Mouse (Mus musculus): ENCODE results near the gene Pcsk7.

Gene Pcsk7

DNA sequence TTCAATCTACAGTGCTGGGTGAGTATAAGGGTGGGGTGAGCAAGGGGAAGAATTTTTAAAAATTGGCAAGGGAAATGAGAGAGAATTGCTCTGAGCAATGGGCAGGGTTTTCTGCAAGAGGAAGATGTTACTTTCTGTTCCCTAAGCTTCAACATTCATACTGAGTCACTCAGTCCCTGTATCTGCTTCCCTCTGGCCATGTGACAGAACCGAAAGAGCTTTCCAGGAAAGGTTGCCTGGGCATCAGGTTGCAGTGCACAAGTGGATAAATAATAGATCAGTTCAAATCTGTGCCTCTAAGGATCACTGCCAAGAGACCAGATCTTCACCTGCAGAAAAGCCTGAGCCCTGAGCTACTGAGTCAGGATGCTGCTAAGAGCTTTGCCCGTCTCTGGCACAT, 55.6 kb downstream of the Pcsk7 start:
- DNase-seq (ENCODE audit: low read depth): no peak

DNA sequence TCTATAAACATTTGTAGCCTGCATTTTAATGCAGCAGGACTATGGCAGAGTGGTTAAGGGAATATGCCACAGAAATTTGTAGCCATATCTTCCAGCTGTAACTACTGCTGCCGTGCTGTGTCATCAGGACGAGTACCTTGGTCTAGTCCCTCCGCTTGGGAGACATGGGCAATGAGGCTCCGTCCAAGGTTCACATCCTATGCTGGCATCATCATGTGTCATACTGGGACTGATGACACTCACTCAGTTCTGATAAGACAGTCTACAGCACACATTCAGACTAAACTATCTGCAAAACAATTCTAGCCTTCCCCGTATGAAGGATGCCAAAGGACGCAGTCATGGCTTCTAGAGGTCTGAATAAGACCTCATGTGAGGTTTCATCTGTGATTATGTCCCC, 57.3 kb downstream of the Pcsk7 start:
- no peak for DNase-seq (ENCODE audit: low read depth)

DNA sequence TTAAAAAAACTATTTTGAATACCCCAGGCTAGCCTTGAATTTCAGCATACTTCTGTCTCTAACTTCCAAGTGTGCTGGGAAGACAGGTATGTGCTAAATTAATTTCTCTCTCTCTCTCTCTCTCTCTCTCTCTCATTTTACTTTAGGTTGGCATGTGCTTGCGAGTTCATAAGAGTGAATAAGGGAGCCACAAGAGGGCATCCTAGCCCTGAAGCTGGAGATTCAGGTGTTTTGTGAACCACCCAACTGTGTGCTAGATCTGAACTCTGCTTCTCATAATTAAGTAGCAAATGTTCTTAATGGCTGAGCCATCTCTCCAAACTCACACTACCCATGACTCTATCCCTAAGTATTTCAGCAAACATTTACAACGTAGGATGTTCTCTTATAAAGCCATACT, 70.6 kb downstream of the Pcsk7 start:
- no peak for DNase-seq (ENCODE audit: low read depth)

Data from c-Kit-positive CD71-positive TER-119-negative erythroid progenitor cells, embryonic 14.5 days (primary cell).